Mouse (Mus musculus): ENCODE measurements at regions not wholly inside any gene's neighbourhood (a gene's known extent, or its start where the extent isn't known, plus 50 kb on each side); places are given as distances from the start of the nearest gene placed in this dataset.

DNA sequence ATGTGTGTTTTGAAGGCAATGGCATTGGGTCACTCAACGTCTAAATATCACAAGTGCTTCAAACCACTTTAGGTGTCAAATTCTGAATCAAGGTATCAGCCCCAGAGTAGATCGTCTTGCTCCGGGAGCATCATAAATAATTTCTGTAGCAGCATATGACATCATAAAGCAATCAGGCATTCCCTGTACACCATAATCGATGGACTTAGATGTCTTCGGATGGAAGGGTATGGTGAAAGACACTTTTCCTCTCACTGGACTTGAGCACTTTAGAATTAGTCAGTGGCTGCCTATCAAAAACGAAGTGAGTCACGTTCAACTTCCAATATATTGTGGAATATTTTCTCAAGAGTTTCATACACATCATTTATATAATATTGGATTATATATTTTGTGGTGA, 77.9 kb downstream of the Gm5426 start:
- TF ChIP-seq ZNF384 (IDR thresholded peaks at IDR 0.05; ENCODE audit: low read depth, low read length): no peak
- TF ChIP-seq ZC3H11A (IDR thresholded peaks at IDR 0.05; ENCODE audit: borderline replicate concordance, low read depth, low read length): no peak
- no peak for TF ChIP-seq MAFK (IDR thresholded peaks at IDR 0.05; ENCODE audit: insufficient read depth, low read depth, low read length)
- TF ChIP-seq CHD2 (IDR thresholded peaks at IDR 0.05; ENCODE audit: low read depth, low read length): no peak
- no peak for TF ChIP-seq HCFC1 (IDR thresholded peaks at IDR 0.05; ENCODE audit: borderline replicate concordance, insufficient read depth, low read length)
- no peaks in the 10 kb centered on the region for H3K9me3 ChIP-seq (ENCODE audit: control insufficient read depth, insufficient read depth, low read depth, low read length)
- no peaks in the 10 kb centered on the region for H3K4me1 ChIP-seq (ENCODE audit: control insufficient read depth in 2 of 2, insufficient read depth in 2 of 2, low read length in 2 of 2, poor library complexity in 1 of 2)
- no peak for DNase-seq (ENCODE audit: low read depth, low spot score)
- H3K36me3 ChIP-seq (ENCODE audit: control insufficient read depth, insufficient read depth, low read length, poor library complexity, severe bottlenecking): no peaks in the 10 kb centered on the region
- no peak overlapping the region for H3K4me3 ChIP-seq (ENCODE audit: insufficient read depth in 1 of 2, low read depth in 1 of 2, low read length in 2 of 2, poor library complexity in 1 of 2, severe bottlenecking in 1 of 2)
- in situ Hi-C loops (cut with MboI; ENCODE audit: low sequenced_read_pairs in 2 of 2, unreplicated experiment in 2 of 2): loop anchor here in 1 of 2 experiments (10.0 kb wide), 1 partner anchor 1101 kb away; no protein-coding TSS in a partner anchor
- no peak overlapping the region for H3K9ac ChIP-seq (ENCODE audit: insufficient read depth, low read depth, low read length, poor library complexity, severe bottlenecking)
- no peak overlapping the region for H3K27ac ChIP-seq (ENCODE audit: insufficient read depth, low read depth, low read length, poor library complexity, severe bottlenecking)

DNA sequence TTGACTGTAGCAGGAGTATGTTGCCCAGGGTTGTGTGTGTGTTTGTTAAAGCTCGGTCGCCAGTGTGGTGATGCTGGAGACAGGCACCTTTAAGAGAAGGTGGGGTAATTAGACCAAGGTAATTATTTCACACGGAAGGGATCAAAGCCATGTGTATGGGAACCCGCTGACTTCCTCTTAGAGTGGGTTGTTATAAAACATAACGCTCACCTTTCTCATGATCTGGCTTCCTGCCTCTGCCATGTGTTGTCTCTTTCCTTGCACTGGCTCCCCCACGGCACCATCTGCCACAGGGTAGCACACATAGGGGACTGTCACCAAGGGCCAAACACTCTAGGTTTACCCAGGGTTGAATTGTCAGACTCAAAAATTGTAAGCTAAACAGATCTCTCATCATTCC, 78.5 kb downstream of the Gm5426 start:
- H3K9ac ChIP-seq (ENCODE audit: insufficient read depth, low read depth, low read length, poor library complexity, severe bottlenecking): no peak overlapping the region
- in situ Hi-C loops (cut with MboI; ENCODE audit: low sequenced_read_pairs in 2 of 2, unreplicated experiment in 2 of 2): loop anchor here in 1 of 2 experiments (10.0 kb wide), 1 partner anchor 1100 kb away; no protein-coding TSS in a partner anchor
- no peak for DNase-seq (ENCODE audit: low read depth, low spot score)
- H3K4me1 ChIP-seq (ENCODE audit: control insufficient read depth in 2 of 2, insufficient read depth in 2 of 2, low read length in 2 of 2, poor library complexity in 1 of 2): no peaks in the 10 kb centered on the region
- no peak overlapping the region for H3K27ac ChIP-seq (ENCODE audit: insufficient read depth, low read depth, low read length, poor library complexity, severe bottlenecking)
- no peak for TF ChIP-seq ZNF384 (IDR thresholded peaks at IDR 0.05; ENCODE audit: low read depth, low read length)
- no peak for TF ChIP-seq CHD2 (IDR thresholded peaks at IDR 0.05; ENCODE audit: low read depth, low read length)
- TF ChIP-seq MAFK (IDR thresholded peaks at IDR 0.05; ENCODE audit: insufficient read depth, low read depth, low read length): no peak
- no peak for TF ChIP-seq ZC3H11A (IDR thresholded peaks at IDR 0.05; ENCODE audit: borderline replicate concordance, low read depth, low read length)
- TF ChIP-seq HCFC1 (IDR thresholded peaks at IDR 0.05; ENCODE audit: borderline replicate concordance, insufficient read depth, low read length): no peak
- no peak overlapping the region for H3K4me3 ChIP-seq (ENCODE audit: insufficient read depth in 1 of 2, low read depth in 1 of 2, low read length in 2 of 2, poor library complexity in 1 of 2, severe bottlenecking in 1 of 2)
- no peaks in the 10 kb centered on the region for H3K9me3 ChIP-seq (ENCODE audit: control insufficient read depth, insufficient read depth, low read depth, low read length)
- H3K36me3 ChIP-seq (ENCODE audit: control insufficient read depth, insufficient read depth, low read length, poor library complexity, severe bottlenecking): no peaks in the 10 kb centered on the region

DNA sequence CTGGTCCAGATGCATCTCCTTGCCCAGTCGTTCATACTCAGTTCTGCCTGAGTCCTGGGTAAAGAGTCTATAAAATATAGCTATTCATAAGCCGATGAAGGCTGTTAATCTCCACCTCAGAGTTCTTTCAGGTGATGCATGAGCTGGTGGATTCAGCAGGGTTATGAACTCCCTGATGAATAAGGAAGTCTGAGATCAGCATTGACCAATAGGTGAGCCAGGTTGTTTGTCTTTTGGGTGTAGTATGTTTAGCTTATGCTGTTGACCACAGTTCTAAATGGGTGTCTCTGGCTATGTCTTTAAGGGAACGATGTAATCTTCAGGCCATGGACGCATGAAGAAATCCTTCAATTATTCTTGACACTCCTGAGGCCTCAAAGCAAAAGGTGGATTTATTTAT, 84.3 kb downstream of the Gm5426 start:
- DNase-seq (ENCODE audit: low read depth, low spot score): no peak
- Histone ChIP-seq H3K27ac (ENCODE audit: insufficient read depth, low read depth, low read length, poor library complexity, severe bottlenecking) (no peak overlapping the region), H3K4me1 (ENCODE audit: control insufficient read depth in 2 of 2, insufficient read depth in 2 of 2, low read length in 2 of 2, poor library complexity in 1 of 2) (no peaks in the 10 kb centered on the region), H3K36me3 (ENCODE audit: control insufficient read depth, insufficient read depth, low read length, poor library complexity, severe bottlenecking) (no peaks in the 10 kb centered on the region), H3K9me3 (ENCODE audit: control insufficient read depth, insufficient read depth, low read depth, low read length) (no peaks in the 10 kb centered on the region), H3K9ac (ENCODE audit: insufficient read depth, low read depth, low read length, poor library complexity, severe bottlenecking) (no peak overlapping the region), H3K4me3 (ENCODE audit: insufficient read depth in 1 of 2, low read depth in 1 of 2, low read length in 2 of 2, poor library complexity in 1 of 2, severe bottlenecking in 1 of 2) (no peak overlapping the region)
- in situ Hi-C loops (cut with MboI; ENCODE audit: low sequenced_read_pairs in 2 of 2, unreplicated experiment in 2 of 2): no loop called here
- TF ChIP-seq MAFK (IDR thresholded peaks at IDR 0.05; ENCODE audit: insufficient read depth, low read depth, low read length) (no peak), ZC3H11A (IDR thresholded peaks at IDR 0.05; ENCODE audit: borderline replicate concordance, low read depth, low read length) (no peak)

DNA sequence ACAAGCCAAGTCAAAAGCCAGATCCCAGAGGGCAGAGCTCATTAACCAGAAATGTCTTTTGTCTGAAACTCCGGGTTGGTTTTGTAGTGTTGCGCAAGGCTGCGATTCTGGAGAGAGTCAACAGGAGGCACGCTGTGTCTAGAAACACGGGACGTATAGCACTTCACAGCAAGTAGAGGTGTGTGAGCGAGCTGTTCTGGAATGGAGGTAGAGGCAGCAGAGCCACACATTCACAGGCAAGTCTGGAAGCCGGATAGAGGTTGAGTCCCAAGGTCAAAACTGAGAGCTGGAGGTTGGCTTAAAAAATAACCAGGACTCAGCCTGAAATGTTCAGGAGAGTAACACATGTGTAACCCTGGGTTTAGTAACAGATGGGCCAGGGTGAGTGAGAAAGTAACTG, 94.0 kb downstream of the Gm5426 start:
- no peak overlapping the region for H3K4me3 ChIP-seq (ENCODE audit: insufficient read depth in 1 of 2, low read depth in 1 of 2, low read length in 2 of 2, poor library complexity in 1 of 2, severe bottlenecking in 1 of 2)
- no peak overlapping the region for H3K9ac ChIP-seq (ENCODE audit: insufficient read depth, low read depth, low read length, poor library complexity, severe bottlenecking)
- no peaks in the 10 kb centered on the region for H3K36me3 ChIP-seq (ENCODE audit: control insufficient read depth, insufficient read depth, low read length, poor library complexity, severe bottlenecking)
- H3K9me3 ChIP-seq (ENCODE audit: control insufficient read depth, insufficient read depth, low read depth, low read length): no peaks in the 10 kb centered on the region
- no peak overlapping the region for H3K27ac ChIP-seq (ENCODE audit: insufficient read depth, low read depth, low read length, poor library complexity, severe bottlenecking)
- no peak for DNase-seq (ENCODE audit: low read depth, low spot score)
- peaks cover 0 to 4% of the 10 kb centered on the region in 2 experiments; a peak in 1 of 4 replicates for H3K4me1 ChIP-seq (ENCODE audit: control insufficient read depth in 2 of 2, insufficient read depth in 2 of 2, low read length in 2 of 2, poor library complexity in 1 of 2)
- in situ Hi-C loops (cut with MboI; ENCODE audit: low sequenced_read_pairs in 2 of 2, unreplicated experiment in 2 of 2): no loop called here
- no peak for TF ChIP-seq CHD2 (IDR thresholded peaks at IDR 0.05; ENCODE audit: low read depth, low read length)
- no peak for TF ChIP-seq ZC3H11A (IDR thresholded peaks at IDR 0.05; ENCODE audit: borderline replicate concordance, low read depth, low read length)
- TF ChIP-seq MAFK (IDR thresholded peaks at IDR 0.05; ENCODE audit: insufficient read depth, low read depth, low read length): no peak
- no peak for TF ChIP-seq ZNF384 (IDR thresholded peaks at IDR 0.05; ENCODE audit: low read depth, low read length)
- no peak for TF ChIP-seq HCFC1 (IDR thresholded peaks at IDR 0.05; ENCODE audit: borderline replicate concordance, insufficient read depth, low read length)

DNA sequence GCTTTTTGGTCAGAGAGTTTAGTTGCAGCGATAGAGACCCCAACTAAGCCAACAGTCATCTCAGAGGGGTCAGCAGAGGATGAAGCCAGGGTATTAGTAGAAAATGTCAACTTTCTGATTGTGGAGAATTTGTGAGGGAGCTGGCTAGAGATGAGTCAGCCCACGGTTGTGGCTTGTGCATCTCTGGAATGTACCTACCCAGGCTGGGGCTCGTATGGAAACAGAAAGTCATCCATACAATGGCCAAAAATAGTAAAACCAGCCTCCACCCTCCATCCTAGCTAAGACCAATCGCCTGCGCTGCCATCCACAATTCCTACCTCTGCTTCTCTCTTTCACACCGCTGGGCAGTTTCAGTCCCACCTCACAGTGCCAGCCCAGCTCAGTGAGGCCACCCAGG, 94.9 kb downstream of the Gm5426 start:
- no peak for TF ChIP-seq CHD2 (IDR thresholded peaks at IDR 0.05; ENCODE audit: low read depth, low read length)
- TF ChIP-seq ZNF384 (IDR thresholded peaks at IDR 0.05; ENCODE audit: low read depth, low read length): no peak
- no peak for TF ChIP-seq MAFK (IDR thresholded peaks at IDR 0.05; ENCODE audit: insufficient read depth, low read depth, low read length)
- TF ChIP-seq ZC3H11A (IDR thresholded peaks at IDR 0.05; ENCODE audit: borderline replicate concordance, low read depth, low read length): no peak
- no peak for TF ChIP-seq HCFC1 (IDR thresholded peaks at IDR 0.05; ENCODE audit: borderline replicate concordance, insufficient read depth, low read length)
- Histone ChIP-seq H3K9me3 (ENCODE audit: control insufficient read depth, insufficient read depth, low read depth, low read length) (no peaks in the 10 kb centered on the region), H3K4me3 (ENCODE audit: insufficient read depth in 1 of 2, low read depth in 1 of 2, low read length in 2 of 2, poor library complexity in 1 of 2, severe bottlenecking in 1 of 2) (no peak overlapping the region), H3K36me3 (ENCODE audit: control insufficient read depth, insufficient read depth, low read length, poor library complexity, severe bottlenecking) (no peaks in the 10 kb centered on the region), H3K27ac (ENCODE audit: insufficient read depth, low read depth, low read length, poor library complexity, severe bottlenecking) (no peak overlapping the region), H3K4me1 (ENCODE audit: control insufficient read depth in 2 of 2, insufficient read depth in 2 of 2, low read length in 2 of 2, poor library complexity in 1 of 2) (peaks cover 0 to 6% of the 10 kb centered on the region in 2 experiments; a peak in 1 of 4 replicates), H3K9ac (ENCODE audit: insufficient read depth, low read depth, low read length, poor library complexity, severe bottlenecking) (no peak overlapping the region)
- DNase-seq (ENCODE audit: low read depth, low spot score): no peak
- in situ Hi-C loops (cut with MboI; ENCODE audit: low sequenced_read_pairs in 2 of 2, unreplicated experiment in 2 of 2): no loop called here

Data from ES-E14 (cell line).